Mouse (Mus musculus): ENCODE measurements around the gene Afg1l. TPM values are rescaled to one million over a fixed set of nuclear protein-coding genes. Genes with fewer than 3 reads are reported as not detected.

Gene Afg1l
- polyA plus RNA-seq, 2 experiments from 2014 or later: 4.0 to 5.8 TPM

GRCm38 (mm10) chr10:42265021-42265689, 213.2 kb downstream of the Afg1l start:
- ATAC-seq: no peak

GRCm38 (mm10) chr10:42264195-42264594, 214.2 kb downstream of the Afg1l start:
- ATAC-seq: no peak

- ATAC-seq: no peak
These were observed 214.7 kb downstream of the Afg1l start for GRCm38 (mm10) chr10:42263701-42264100.

Other genes starting within 250 kb of the Afg1l start
- 10 to 100 TPM in 1 of 2 experiments, 1 to 10 TPM in 1; 8.6 to 12.8 TPM for gene Foxo3, start 201.8 kb downstream of the Afg1l start, polyA plus RNA-seq (2017; shearing (Covaris generic))
- 100 to 1,000 TPM; 204 to 227 TPM for gene Snx3, start 23.5 kb upstream of the Afg1l start, polyA plus RNA-seq (2017; shearing (Covaris generic))
- not detected for gene Nr2e1, start 105.1 kb upstream of the Afg1l start, polyA plus RNA-seq (2017; shearing (Covaris generic))
- 10 to 100 TPM; 39.9 TPM for gene Ostm1, start 105.3 kb upstream of the Afg1l start, polyA plus RNA-seq (2017; shearing (Covaris generic))

Measured in CD4-positive, CD25-positive, alpha-beta regulatory T cell, adult 4 months (primary cell).